ENCODE assay signal across 20 mouse cellular contexts in genomic region chr2:9481678-9482345, GRCm38 (mm10).
DNase-seq lines count a peak whose midpoint lies in the region; ATAC-seq and TF ChIP-seq lines count a peak whose summit lies in the region.
"Had no signal": no experiment of that assay in that cellular context is flagged by ENCODE, and none has a peak within 500 bp of the region (broad histone marks: within the 10 kb centered on the region; RNA-seq: fewer than 3 reads in every experiment).

No protein-coding gene starts in this region.

- peak; percentile 10 for DNase-seq in embryonic facial prominence, embryonic 14.5 days (ENCODE audit: low spot score)
- no peak for DNase-seq in embryonic facial prominence, embryonic 10.5 days (ENCODE audit: low spot score)
- DNase-seq in thymus, adult 2 months, result no peak
- no peak for DNase-seq in thymus, postnatal 25 days
- DNase-seq in adipocyte (ENCODE audit: low spot score), result peak; percentile 7
- DNase-seq in skeletal muscle tissue, adult 2 months (ENCODE audit: low read depth, low spot score), result peak; percentile 10
- DNase-seq in urinary bladder, postnatal 36 days (ENCODE audit: low spot score in 2 of 2), result no peak
- DNase-seq: adrenal gland, adult 2 months; adrenal gland, postnatal 25 days; cerebellum, adult 8-10 months; cerebellum, postnatal 25 days; gastrocnemius, postnatal 10 days; kidney, adult 11 months had no signal

- no peak overlapping the region for H3K9ac ChIP-seq in embryonic facial prominence, embryonic 14.5 days (ENCODE audit: low read depth, low read length)
- H3K9ac ChIP-seq: embryonic facial prominence, embryonic 13.5 days; forebrain, embryonic 15.5 days; heart, embryonic 13.5 days; hindbrain, embryonic 13.5 days had no signal

- no peak overlapping the region for H3K4me2 ChIP-seq in embryonic facial prominence, embryonic 14.5 days (ENCODE audit: low read depth, low read length)
- H3K4me2 ChIP-seq: embryonic facial prominence, embryonic 13.5 days; forebrain, embryonic 15.5 days; heart, embryonic 13.5 days; hindbrain, embryonic 13.5 days had no signal

- H3K27me3 ChIP-seq in embryonic facial prominence, embryonic 14.5 days (replicated peaks; ENCODE audit: control insufficient read depth, insufficient read depth, low read length), result no peaks in the 10 kb centered on the region
- no peaks in the 10 kb centered on the region for H3K27me3 ChIP-seq in embryonic facial prominence, embryonic 10.5 days (replicated peaks; ENCODE audit: low read depth, poor library complexity, severe bottlenecking)
- no peaks in the 10 kb centered on the region for H3K27me3 ChIP-seq in thymus, adult 2 months (ENCODE audit: control insufficient read depth, insufficient read depth, low read length)
- H3K27me3 ChIP-seq: embryonic facial prominence, embryonic 13.5 days; forebrain, embryonic 15.5 days; heart, embryonic 13.5 days; hindbrain, embryonic 13.5 days had no signal

- H3K4me3 ChIP-seq in embryonic facial prominence, embryonic 14.5 days (ENCODE audit: low read depth, low read length), result no peak overlapping the region
- H3K4me3 ChIP-seq in embryonic facial prominence, embryonic 10.5 days, result no peak overlapping the region
- no peak overlapping the region for H3K4me3 ChIP-seq in thymus, adult 2 months (ENCODE audit: control insufficient read depth, insufficient read depth, low read length)
- H3K4me3 ChIP-seq: embryonic facial prominence, embryonic 13.5 days; erythroblast, embryonic 14.5 days; forebrain, embryonic 15.5 days; heart, embryonic 13.5 days; hindbrain, embryonic 13.5 days had no signal

- H3K36me3 ChIP-seq in embryonic facial prominence, embryonic 14.5 days (ENCODE audit: control insufficient read depth, insufficient read depth, low read length), result no peaks in the 10 kb centered on the region
- no peaks in the 10 kb centered on the region for H3K36me3 ChIP-seq in embryonic facial prominence, embryonic 10.5 days (replicated peaks)
- no peaks in the 10 kb centered on the region for H3K36me3 ChIP-seq in thymus, adult 2 months (ENCODE audit: control insufficient read depth, insufficient read depth, low read length)
- H3K36me3 ChIP-seq: embryonic facial prominence, embryonic 13.5 days; forebrain, embryonic 15.5 days; heart, embryonic 13.5 days; hindbrain, embryonic 13.5 days had no signal

- H3K4me1 ChIP-seq in embryonic facial prominence, embryonic 14.5 days (ENCODE audit: control insufficient read depth, insufficient read depth, low read length), result no peaks in the 10 kb centered on the region
- no peaks in the 10 kb centered on the region for H3K4me1 ChIP-seq in embryonic facial prominence, embryonic 10.5 days
- peaks cover 6% of the 10 kb centered on the region; the same call in 1 of the 2 replicates for H3K4me1 ChIP-seq in thymus, adult 2 months (replicated peaks; ENCODE audit: control insufficient read depth, insufficient read depth, low read length)
- H3K4me1 ChIP-seq: embryonic facial prominence, embryonic 13.5 days; forebrain, embryonic 15.5 days; heart, embryonic 13.5 days; hindbrain, embryonic 13.5 days had no signal

- no peak for ATAC-seq in embryonic facial prominence, embryonic 14.5 days (ENCODE audit: low read depth)
- ATAC-seq in cerebellum, adult (ENCODE audit: insufficient number of reproducible peaks, low FRiP score, low TSS enrichment), result no peak
- ATAC-seq: forebrain, embryonic 15.5 days; hindbrain, postnatal 0 days had no signal

- no peak overlapping the region for H3K27ac ChIP-seq in embryonic facial prominence, embryonic 14.5 days (replicated peaks; ENCODE audit: low read depth, low read length)
- H3K27ac ChIP-seq in embryonic facial prominence, embryonic 10.5 days (replicated peaks), result no peak overlapping the region
- H3K27ac ChIP-seq in thymus, adult 2 months (ENCODE audit: control insufficient read depth, insufficient read depth, low read length), result peak overlapping the region; percentile 19; the same call in 1 of the 2 replicates
- H3K27ac ChIP-seq: embryonic facial prominence, embryonic 13.5 days; forebrain, embryonic 15.5 days; heart, embryonic 13.5 days; hindbrain, embryonic 13.5 days; hindbrain, postnatal 0 days had no signal

- WGBS in embryonic facial prominence, embryonic 14.5 days, result 64% methylated on average over 7 of the region's 7 CpGs
- 73% methylated on average over 7 of the region's 7 CpGs for WGBS in embryonic facial prominence, embryonic 10.5 days
- WGBS in thymus, adult 2 months, result 89% methylated on average over 7 of the region's 7 CpGs

- no peaks in the 10 kb centered on the region for H3K9me3 ChIP-seq in embryonic facial prominence, embryonic 14.5 days (ENCODE audit: control insufficient read depth, low read length)
- no peaks in the 10 kb centered on the region for H3K9me3 ChIP-seq in embryonic facial prominence, embryonic 10.5 days
- H3K9me3 ChIP-seq: embryonic facial prominence, embryonic 13.5 days; forebrain, embryonic 15.5 days; heart, embryonic 13.5 days; hindbrain, embryonic 13.5 days had no signal

- TF ChIP-seq POLR2A in thymus, adult 2 months (IDR thresholded peaks at IDR 0.05; ENCODE audit: control insufficient read depth, extremely low read depth, insufficient read depth, low read length, poor library complexity), result no peak

- no peak for TF ChIP-seq CTCF in thymus, adult 2 months (IDR thresholded peaks at IDR 0.05; ENCODE audit: borderline replicate concordance, control insufficient read depth, extremely low read depth, insufficient read depth, low read length, poor library complexity)

Comparison
In these comparisons a context has a peak if more than half of its experiments do, and no peak if none do; other contexts are left out.
1. DNase-seq: peak in embryonic facial prominence, embryonic 14.5 days (single experiment), adipocyte (single experiment) and skeletal muscle tissue, adult 2 months (single experiment); none in embryonic facial prominence, embryonic 10.5 days (single experiment), thymus, adult 2 months (single experiment), thymus, postnatal 25 days (single experiment) and urinary bladder, postnatal 36 days (0 of 2).